Mouse (Mus musculus): ENCODE data around the gene Pdzd2. TPM values are rescaled to one million over a fixed set of nuclear protein-coding genes. Genes with fewer than 3 reads are reported as not detected.

Gene Pdzd2
- polyA plus RNA-seq, 1 experiment from 2014 or later = 19.1 TPM

DNA sequence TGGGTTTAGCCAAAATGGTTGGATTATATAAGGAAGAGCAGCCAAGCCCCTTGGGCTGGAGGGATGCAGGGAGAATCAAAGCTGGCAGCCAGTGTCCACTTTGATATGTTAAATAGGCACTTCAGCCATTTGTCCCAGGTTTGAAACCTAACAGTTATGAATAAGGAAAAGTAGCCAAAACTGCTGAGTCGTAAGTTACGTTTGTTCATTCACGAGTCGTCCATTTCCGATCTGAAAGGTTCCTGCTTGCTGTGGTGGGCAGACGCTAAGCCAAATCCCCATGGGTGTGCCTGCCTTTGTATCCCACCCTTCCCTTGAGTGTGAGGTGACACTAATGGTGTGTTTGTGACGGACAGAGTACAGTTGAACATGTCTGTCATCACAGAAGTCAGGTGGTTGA lies 428.3 kb downstream of the Pdzd2 start:
- no peaks in the 10 kb centered on the region for H3K9me3 ChIP-seq (replicated peaks; ENCODE audit: low read length)
- H3K4me2 ChIP-seq (ENCODE audit: low read length) = no peak overlapping the region
- no peak overlapping the region for H3K4me3 ChIP-seq (replicated peaks; ENCODE audit: low read depth, low read length)
- no peak for DNase-seq (ENCODE audit: low spot score)
- 86% methylated on average over 7 of the region's 7 CpGs for WGBS
- no peak for TF ChIP-seq CTCF (IDR thresholded peaks at IDR 0.05; ENCODE audit: low read depth)
- H3K9ac ChIP-seq (ENCODE audit: low read depth, low read length) = no peak overlapping the region
- ATAC-seq (replicated peaks; ENCODE audit: low FRiP score, low read depth) = no peak
- H3K27me3 ChIP-seq (ENCODE audit: insufficient read depth, low read length) = no peaks in the 10 kb centered on the region
- no peaks in the 10 kb centered on the region for H3K4me1 ChIP-seq (replicated peaks; ENCODE audit: insufficient read depth, low read length)
- no peaks in the 10 kb centered on the region for H3K36me3 ChIP-seq (ENCODE audit: insufficient read depth, low read length)
- no peak overlapping the region for H3K27ac ChIP-seq

DNA sequence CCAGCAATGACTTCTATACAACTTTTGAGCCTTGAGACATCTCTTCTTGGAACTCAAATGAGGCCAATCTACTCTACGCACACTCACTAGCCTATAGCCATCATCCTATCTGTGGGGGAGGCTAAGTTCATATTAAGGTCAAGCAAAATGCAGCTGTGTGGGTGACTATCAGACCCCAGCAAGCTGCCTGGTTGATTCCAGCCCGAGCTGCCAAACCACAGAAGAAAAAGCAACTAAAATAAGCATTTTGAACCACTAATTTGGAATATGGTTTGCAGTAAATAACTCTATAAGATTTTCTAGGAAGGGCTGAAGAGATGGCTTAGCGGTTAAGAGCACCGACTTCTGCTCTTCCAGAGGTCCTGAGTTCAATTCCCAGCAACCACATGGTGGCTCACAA lies 429.0 kb downstream of the Pdzd2 start:
- Histone ChIP-seq H3K9me3 (replicated peaks; ENCODE audit: low read length) (no peaks in the 10 kb centered on the region), H3K27ac (no peak overlapping the region), H3K4me2 (ENCODE audit: low read length) (no peak overlapping the region), H3K36me3 (ENCODE audit: insufficient read depth, low read length) (no peaks in the 10 kb centered on the region), H3K4me1 (replicated peaks; ENCODE audit: insufficient read depth, low read length) (no peaks in the 10 kb centered on the region), H3K4me3 (replicated peaks; ENCODE audit: low read depth, low read length) (no peak overlapping the region), H3K9ac (ENCODE audit: low read depth, low read length) (no peak overlapping the region), H3K27me3 (ENCODE audit: insufficient read depth, low read length) (no peaks in the 10 kb centered on the region)
- DNase-seq (ENCODE audit: low spot score) = no peak
- 67% methylated on average over 4 of the region's 4 CpGs for WGBS
- TF ChIP-seq CTCF (IDR thresholded peaks at IDR 0.05; ENCODE audit: low read depth) = no peak
- no peak for ATAC-seq (replicated peaks; ENCODE audit: low FRiP score, low read depth)

Small RNA genes lying within 50 kb of the gene (microRNA-seq; reads per million reads assigned to microRNA genes)
- not detected for gene Gm24135
- not detected for gene Gm24302

Other genes starting within 250 kb of the Pdzd2 start
- gene 6030458C11Rik, start 84.7 kb upstream of the Pdzd2 start, polyA plus RNA-seq (2015; fragmentation: Nextera tagmentation; extraction: Ambion mirVana) = 20.8 and 22.8 TPM in 2 replicates
- gene Drosha, start 84.9 kb upstream of the Pdzd2 start, polyA plus RNA-seq (2015; fragmentation: Nextera tagmentation; extraction: Ambion mirVana) = 22.3 and 25.9 TPM in 2 replicates